Mouse (Mus musculus): ENCODE data around the gene Rnf8. TPM values are rescaled to one million over a fixed set of nuclear protein-coding genes. Genes with fewer than 3 reads are reported as not detected.
A peak's percentile ranks its signal among the peaks of the same experiment; 100 is the strongest.

The Rnf8 gene
- total RNA-seq (2014; rRNA removed) (8.8 and 9.3 TPM in 2 replicates), polyA plus RNA-seq (2012; rRNA removed) (14.6 and 15.2 TPM in 2 replicates)

- Histone ChIP-seq H3K36me3 (ENCODE audit: control insufficient read depth, insufficient read depth, low read length) (no peaks in the 10 kb centered on the region), H3K4me1 (ENCODE audit: control insufficient read depth, insufficient read depth, low read length) (peaks cover 6% of the 10 kb centered on the region), H3K4me3 (ENCODE audit: insufficient read depth, low read depth, low read length) (peak within 1 kb of the TSS; percentile 87), H3K27me3 (ENCODE audit: control insufficient read depth, insufficient read depth, low read length) (no peaks in the 10 kb centered on the region), H3K27ac (replicated peaks; ENCODE audit: insufficient read depth, low read depth, low read length) (peak within 1 kb of the TSS; percentile 68), H3K9ac (ENCODE audit: low read depth, low read length) (peak within 1 kb of the TSS; percentile 92), H3K79me2 (ENCODE audit: control insufficient read depth, insufficient read depth, low read length) (peaks cover 19% of the 10 kb centered on the region; the same call in 1 of the 2 replicates)
- 1% methylated on average over 52 of the region's 52 CpGs for WGBS
- DNase-seq (ENCODE audit: extremely low read depth, low read depth, low spot score) = peak; percentile 82
- TF ChIP-seq POLR2A (IDR thresholded peaks at IDR 0.05; ENCODE audit: extremely low read depth, insufficient read depth, low read length) = peak; percentile 67; the same call in 1 of the 2 replicates
- peak; percentile 69 for TF ChIP-seq CTCF (IDR thresholded peaks at IDR 0.05; ENCODE audit: low read depth, low read length)
These were observed at the start of gene Rnf8, which contains the start of gene Gm28043 for GRCm38 (mm10) chr17:29614115-29615023. Rnf8 (plus strand) TSS chr17:29614790. Gm28043 (plus strand) TSS chr17:29614876.

- no peaks in the 10 kb centered on the region; the same call in 1 of the 2 replicates for H3K79me2 ChIP-seq (ENCODE audit: control insufficient read depth, insufficient read depth, low read length)
- no peaks in the 10 kb centered on the region for H3K27me3 ChIP-seq (ENCODE audit: control insufficient read depth, insufficient read depth, low read length)
- no peak overlapping the region for H3K9ac ChIP-seq (ENCODE audit: low read depth, low read length)
- no peak overlapping the region for H3K4me3 ChIP-seq (ENCODE audit: insufficient read depth, low read depth, low read length)
- WGBS = 99% methylated on average over 5 of the region's 5 CpGs
- TF ChIP-seq POLR2A (IDR thresholded peaks at IDR 0.05; ENCODE audit: extremely low read depth, insufficient read depth, low read length) (no peak), CTCF (IDR thresholded peaks at IDR 0.05; ENCODE audit: low read depth, low read length) (no peak)
- DNase-seq (ENCODE audit: extremely low read depth, low read depth, low spot score) = no peak
- no peaks in the 10 kb centered on the region for H3K4me1 ChIP-seq (ENCODE audit: control insufficient read depth, insufficient read depth, low read length)
- H3K27ac ChIP-seq (replicated peaks; ENCODE audit: insufficient read depth, low read depth, low read length) = no peak overlapping the region
- H3K36me3 ChIP-seq (ENCODE audit: control insufficient read depth, insufficient read depth, low read length) = peaks cover under 1% of the 10 kb centered on the region; the same call in 1 of the 2 replicates
These were observed 49.1 kb upstream of the Rnf8 start for GRCm38 (mm10) chr17:29565521-29565920.

GRCm38 (mm10) chr17:29568435-29568834 is 46.2 kb upstream of the Rnf8 start:
- no peaks in the 10 kb centered on the region for H3K4me1 ChIP-seq (ENCODE audit: control insufficient read depth, insufficient read depth, low read length)
- H3K36me3 ChIP-seq (ENCODE audit: control insufficient read depth, insufficient read depth, low read length) = peaks cover 8% of the 10 kb centered on the region; the same call in 1 of the 2 replicates
- H3K27me3 ChIP-seq (ENCODE audit: control insufficient read depth, insufficient read depth, low read length) = no peaks in the 10 kb centered on the region
- DNase-seq (ENCODE audit: extremely low read depth, low read depth, low spot score) = no peak
- no peaks in the 10 kb centered on the region for H3K79me2 ChIP-seq (ENCODE audit: control insufficient read depth, insufficient read depth, low read length)
- H3K4me3 ChIP-seq (ENCODE audit: insufficient read depth, low read depth, low read length) = no peak overlapping the region
- TF ChIP-seq CTCF (IDR thresholded peaks at IDR 0.05; ENCODE audit: low read depth, low read length) = no peak
- no peak for TF ChIP-seq POLR2A (IDR thresholded peaks at IDR 0.05; ENCODE audit: extremely low read depth, insufficient read depth, low read length)
- H3K9ac ChIP-seq (ENCODE audit: low read depth, low read length) = no peak overlapping the region
- WGBS = 89% methylated on average over 15 of the region's 15 CpGs
- no peak overlapping the region for H3K27ac ChIP-seq (replicated peaks; ENCODE audit: insufficient read depth, low read depth, low read length)

GRCm38 (mm10) chr17:29569831-29570230 is 44.8 kb upstream of the Rnf8 start:
- H3K4me1 ChIP-seq (ENCODE audit: control insufficient read depth, insufficient read depth, low read length) = no peaks in the 10 kb centered on the region
- H3K4me3 ChIP-seq (ENCODE audit: insufficient read depth, low read depth, low read length) = no peak overlapping the region
- no peaks in the 10 kb centered on the region for H3K27me3 ChIP-seq (ENCODE audit: control insufficient read depth, insufficient read depth, low read length)
- 95% methylated on average over 6 of the region's 6 CpGs for WGBS
- DNase-seq (ENCODE audit: extremely low read depth, low read depth, low spot score) = no peak
- no peaks in the 10 kb centered on the region for H3K79me2 ChIP-seq (ENCODE audit: control insufficient read depth, insufficient read depth, low read length)
- H3K9ac ChIP-seq (ENCODE audit: low read depth, low read length) = no peak overlapping the region
- H3K27ac ChIP-seq (replicated peaks; ENCODE audit: insufficient read depth, low read depth, low read length) = no peak overlapping the region
- TF ChIP-seq CTCF (IDR thresholded peaks at IDR 0.05; ENCODE audit: low read depth, low read length) = no peak
- no peak for TF ChIP-seq POLR2A (IDR thresholded peaks at IDR 0.05; ENCODE audit: extremely low read depth, insufficient read depth, low read length)
- H3K36me3 ChIP-seq (ENCODE audit: control insufficient read depth, insufficient read depth, low read length) = peaks cover 8% of the 10 kb centered on the region; the same call in 1 of the 2 replicates

GRCm38 (mm10) chr17:29579579-29580126 is 34.9 kb upstream of the Rnf8 start:
- Histone ChIP-seq H3K27me3 (ENCODE audit: control insufficient read depth, insufficient read depth, low read length) (no peaks in the 10 kb centered on the region), H3K79me2 (ENCODE audit: control insufficient read depth, insufficient read depth, low read length) (no peaks in the 10 kb centered on the region), H3K4me3 (ENCODE audit: insufficient read depth, low read depth, low read length) (no peak overlapping the region), H3K4me1 (ENCODE audit: control insufficient read depth, insufficient read depth, low read length) (no peaks in the 10 kb centered on the region; the same call in 1 of the 2 replicates), H3K27ac (replicated peaks; ENCODE audit: insufficient read depth, low read depth, low read length) (no peak overlapping the region), H3K36me3 (ENCODE audit: control insufficient read depth, insufficient read depth, low read length) (peaks cover 2% of the 10 kb centered on the region), H3K9ac (ENCODE audit: low read depth, low read length) (no peak overlapping the region)
- peak; percentile 71 for DNase-seq (ENCODE audit: extremely low read depth, low read depth, low spot score)
- TF ChIP-seq CTCF (IDR thresholded peaks at IDR 0.05; ENCODE audit: low read depth, low read length) (no peak), POLR2A (IDR thresholded peaks at IDR 0.05; ENCODE audit: extremely low read depth, insufficient read depth, low read length) (no peak)
- 67% methylated on average over 4 of the region's 4 CpGs for WGBS
